In genomic region chr6:97582748-97583147, GRCm38 (mm10) we compare ENCODE assay signal across 21 mouse cellular contexts. TPM values are rescaled to one million over a fixed set of nuclear protein-coding genes. Genes with fewer than 3 reads are reported as not detected.
DNase-seq lines count a peak whose midpoint lies in the region; TF ChIP-seq lines count a peak whose summit lies in the region.
"Had no signal": no experiment of that assay in that cellular context is flagged by ENCODE, and none has a peak within 500 bp of the region (broad histone marks: within the 10 kb centered on the region; RNA-seq: fewer than 3 reads in every experiment).

No protein-coding gene starts in this region.

- no peak overlapping the region for H3K4me3 ChIP-seq in left cerebral cortex, adult 2 months
- H3K4me3 ChIP-seq: embryonic facial prominence, embryonic 13.5 days; forebrain, embryonic 12.5 days; gastrocnemius, adult 2 months; heart, embryonic 15.5 days; intestine, embryonic 15.5 days; midbrain, embryonic 12.5 days had no signal

- DNase-seq in heart, adult 11 months, result peak; percentile 94
- no peak for DNase-seq in heart, postnatal 25 days (ENCODE audit: low spot score)
- DNase-seq in ovary, adult 18-20 months (ENCODE audit: low spot score), result peak; percentile 12
- no peak for DNase-seq in ovary, postnatal 14 days (ENCODE audit: low spot score)
- DNase-seq in lung, postnatal 14 days, result peak; percentile 31
- no peak for DNase-seq in left cerebral cortex, adult 2 months (ENCODE audit: extremely low spot score in 1 of 2, low spot score in 2 of 2)
- DNase-seq in layer of hippocampus, postnatal 14 days (ENCODE audit: low spot score in 2 of 2), result no peak
- DNase-seq in cerebellum, adult 11 months, result no peak
- DNase-seq: adrenal gland, postnatal 14 days; cerebellum, adult 9-11 months; gastrocnemius, adult 2 months; layer of hippocampus, adult 9-11 months; spleen, adult 18-20 months; thymus, postnatal 25 days had no signal

- intact Hi-C loops in heart, postnatal 25 days (cut with DNase I), result no loop called here
- intact Hi-C loops in left cerebral cortex, adult 2 months (cut with DNase I), result no loop called here

- H3K27ac ChIP-seq in left cerebral cortex, adult 2 months, result no peak overlapping the region
- H3K27ac ChIP-seq: embryonic facial prominence, embryonic 13.5 days; forebrain, embryonic 12.5 days; gastrocnemius, adult 2 months; heart, embryonic 15.5 days; intestine, embryonic 15.5 days; kidney, postnatal 0 days; liver, embryonic 14.5 days; midbrain, embryonic 12.5 days had no signal

- no peak for TF ChIP-seq CTCF in left cerebral cortex, adult 2 months (IDR thresholded peaks at IDR 0.05)

RNA-seq across cellular contexts. Expression of gene Frmd4b, which starts 34.6 kb away (rescaled TPM):
- total RNA-seq in heart, postnatal 25 days (2021), result 10 to 100 TPM; 14.4 to 19.8 TPM
- 10 to 100 TPM; 14.2 to 15.6 TPM for total RNA-seq in left cerebral cortex, adult 2 months (2021)
- 10 to 100 TPM; 32.8 to 36.3 TPM for total RNA-seq in layer of hippocampus, postnatal 14 days (2021)

Comparison
In these comparisons a context has a peak if more than half of its experiments do, and no peak if none do; other contexts are left out.
1. DNase-seq: peak in heart, adult 11 months (single experiment), ovary, adult 18-20 months (single experiment) and lung, postnatal 14 days (single experiment); none in heart, postnatal 25 days (single experiment), ovary, postnatal 14 days (single experiment), left cerebral cortex, adult 2 months (0 of 2), layer of hippocampus, postnatal 14 days (0 of 2) and cerebellum, adult 11 months (single experiment).